Mouse (Mus musculus) thymus, adult 2 months (tissue): ENCODE measurements around the gene Wiz. TPM values are rescaled to one million over a fixed set of nuclear protein-coding genes. Genes with fewer than 3 reads are reported as not detected.
A peak's percentile ranks its signal among the peaks of the same experiment; 100 is the strongest.

Experiments
- DNase-seq: peaks from one replicate; pipeline ENCODE4 v3.0.0; 2021
- H3K27ac ChIP-seq: fragments of 200-500 bp; 2 replicates; pipeline ENCODE4 v1.5.1; 2012; ENCODE audit warnings: low read length, control low read depth; ENCODE audit not compliant: control insufficient read depth, insufficient read depth
- H3K27me3 ChIP-seq: fragments of 200-500 bp; 2 replicates; pipeline ENCODE4 v1.6.1; 2012; ENCODE audit warnings: mild to moderate bottlenecking, low read length, moderate library complexity, mixed read lengths; ENCODE audit not compliant: control insufficient read depth, insufficient read depth
- H3K36me3 ChIP-seq: fragments of 200-500 bp; 2 replicates; pipeline ENCODE4 v1.6.1; 2012; ENCODE audit warnings: mild to moderate bottlenecking, low read length, moderate library complexity; ENCODE audit not compliant: control insufficient read depth, insufficient read depth
- H3K4me1 ChIP-seq: fragments of 200-500 bp; replicated peaks from 2 replicates; pipeline ENCODE4 v1.6.1; 2012; ENCODE audit warnings: low read length; ENCODE audit not compliant: control insufficient read depth, insufficient read depth
- H3K4me3 ChIP-seq: fragments of 200-500 bp; 2 replicates; pipeline ENCODE4 v1.5.1; 2012; ENCODE audit warnings: mild to moderate bottlenecking, low read length, control low read depth, moderate library complexity; ENCODE audit not compliant: control insufficient read depth, insufficient read depth
- CTCF ChIP-seq: fragments of 200-500 bp; IDR thresholded peaks from 2 replicates; pipeline ENCODE4 v1.5.1; 2012; ENCODE audit warnings: mild to moderate bottlenecking, control low read depth, low read length, moderate library complexity, borderline replicate concordance; ENCODE audit not compliant: control insufficient read depth, poor library complexity, insufficient read depth; ENCODE audit errors: extremely low read depth
- POLR2A ChIP-seq: fragments of 200-500 bp; IDR thresholded peaks from 2 replicates; pipeline ENCODE4 v1.6.1; 2012; ENCODE audit warnings: mild to moderate bottlenecking, low read length, control low read depth, moderate library complexity; ENCODE audit not compliant: control insufficient read depth, poor library complexity, insufficient read depth; ENCODE audit errors: extremely low read depth
- WGBS: fragments of 180-500 bp; shearing (Covaris S2); methylation state at CpG from one replicate; pipeline ENCODE4 v1.1.7; 2018; 5-methylcytosine and 5-hydroxymethylcytosine counted together
- polyA plus RNA-seq: library from polyadenylated mRNA; depleted of rRNA; stranded (reverse); fragments of >200 nt; gene quantifications from 2 replicates; pipeline ENCODE4 v1.2.3, GENCODE M21; 2012

Wiz gene
- polyA plus RNA-seq, 1 experiment, result 57.1 TPM

- H3K4me1 ChIP-seq, result no peaks in the 10 kb centered on the region
- H3K27me3 ChIP-seq, result no peaks in the 10 kb centered on the region
- DNase-seq, result no peak
- H3K36me3 ChIP-seq, result peaks cover 52% of the 10 kb centered on the region
- no peak overlapping the region for H3K4me3 ChIP-seq
- no peak overlapping the region for H3K27ac ChIP-seq
- TF ChIP-seq POLR2A (no peak), CTCF (no peak)
- WGBS, result 99% methylated on average over 6 of the region's 6 CpGs
Measured at GRCm38 (mm10) chr17:32355031-32355430, 34.2 kb downstream of the Wiz start.

- Histone ChIP-seq H3K4me3 (no peak overlapping the region), H3K27me3 (no peaks in the 10 kb centered on the region), H3K27ac (no peak overlapping the region), H3K36me3 (peaks cover 46% of the 10 kb centered on the region), H3K4me1 (no peaks in the 10 kb centered on the region; the same call in 1 of the 2 replicates)
- DNase-seq, result no peak
- WGBS, result 96% methylated on average over 5 of the region's 5 CpGs
- TF ChIP-seq POLR2A, result no peak
- TF ChIP-seq CTCF, result no peak
Measured at GRCm38 (mm10) chr17:32354211-32354610, 35.0 kb downstream of the Wiz start.

- Histone ChIP-seq H3K4me1 (peaks cover 2% of the 10 kb centered on the region; the same call in 1 of the 2 replicates), H3K27ac (no peak overlapping the region), H3K4me3 (no peak overlapping the region), H3K27me3 (no peaks in the 10 kb centered on the region), H3K36me3 (peaks cover 41% of the 10 kb centered on the region)
- TF ChIP-seq POLR2A (no peak), CTCF (no peak)
- WGBS, result 86% methylated on average over 4 of the region's 4 CpGs
- DNase-seq, result no peak
Measured at GRCm38 (mm10) chr17:32353696-32354095, 35.5 kb downstream of the Wiz start.

GRCm38 (mm10) chr17:32351726-32352125 lies 37.5 kb downstream of the Wiz start:
- no peak overlapping the region for H3K4me3 ChIP-seq
- TF ChIP-seq POLR2A (no peak), CTCF (no peak)
- peaks cover 2% of the 10 kb centered on the region; the same call in 1 of the 2 replicates for H3K4me1 ChIP-seq
- H3K27ac ChIP-seq, result no peak overlapping the region
- DNase-seq, result no peak
- peaks cover 25% of the 10 kb centered on the region for H3K36me3 ChIP-seq
- H3K27me3 ChIP-seq, result no peaks in the 10 kb centered on the region

GRCm38 (mm10) chr17:32351269-32351668 lies 38.0 kb downstream of the Wiz start:
- Histone ChIP-seq H3K4me3 (no peak overlapping the region), H3K27ac (no peak overlapping the region), H3K36me3 (peaks cover 21% of the 10 kb centered on the region), H3K4me1 (peaks cover 2% of the 10 kb centered on the region; the same call in 1 of the 2 replicates), H3K27me3 (no peaks in the 10 kb centered on the region)
- WGBS, result 87% methylated on average over 3 of the region's 3 CpGs
- DNase-seq, result no peak
- TF ChIP-seq POLR2A, result no peak
- no peak for TF ChIP-seq CTCF

- under 1% methylated on average over 37 of the region's 37 CpGs for WGBS
- peak; percentile 74 for TF ChIP-seq POLR2A
- TF ChIP-seq CTCF, result no peak
- peaks cover 2% of the 10 kb centered on the region; the same call in 1 of the 2 replicates for H3K4me1 ChIP-seq
Measured at GRCm38 (mm10) chr17:32350382-32350983, 38.8 kb downstream of the Wiz start, which contains the start of gene Akap8l. Gene Akap8l, minus strand, starts transcription at chr17:32350607.

More at GRCm38 (mm10) chr17:32350382-32350983, 38.8 kb downstream of the Wiz start, which contains the start of gene Akap8l:
- H3K4me3 ChIP-seq, result peak within 1 kb of the TSS; percentile 84
- H3K36me3 ChIP-seq, result peaks cover 13% of the 10 kb centered on the region
- peak; percentile 96 for DNase-seq
- no peaks in the 10 kb centered on the region for H3K27me3 ChIP-seq
- H3K27ac ChIP-seq, result no peak within 1 kb of the TSS
